Mouse (Mus musculus) CH12.LX (cell line): ENCODE results near the gene Tjap1. TPM values are rescaled to one million over a fixed set of nuclear protein-coding genes. Genes with fewer than 3 reads are reported as not detected.

Experiments used
- DNase-seq: peaks from one replicate; pipeline ENCODE4 v3.0.0-alpha.2; 2013; ENCODE audit errors: extremely low read depth
- H3K27ac ChIP-seq: 2 replicates; pipeline ENCODE4 v1.5.1; 2012; ENCODE audit warnings: low read depth, mild to moderate bottlenecking, control low read depth, moderate library complexity; ENCODE audit not compliant: insufficient read depth
- H3K27me3 ChIP-seq: replicated peaks from 2 replicates; pipeline ENCODE3; 2012; ENCODE audit warnings: inconsistent platforms
- H3K36me3 ChIP-seq, 2 experiments: replicated peaks in 1 of 2; 2 replicates each; pipeline versions ENCODE3 to v1.6.1; 2012; ENCODE audit warnings: inconsistent platforms in 1 of 2, low read length in 1 of 2, mild to moderate bottlenecking in 1 of 2, mixed read lengths in 1 of 2, moderate library complexity in 1 of 2; ENCODE audit not compliant: control insufficient read depth in 1 of 2, insufficient read depth in 1 of 2
- H3K4me1 ChIP-seq, 2 experiments: 2 replicates each; pipeline ENCODE4 v1.6.1; 2012; ENCODE audit warnings: inconsistent platforms in 1 of 2, moderate library complexity in 1 of 2; ENCODE audit not compliant: insufficient read depth in 2 of 2, control insufficient read depth in 1 of 2
- H3K4me2 ChIP-seq: 2 replicates; pipeline ENCODE4 v1.6.1; 2012; ENCODE audit warnings: low read depth, mild to moderate bottlenecking, control low read depth; ENCODE audit not compliant: poor library complexity, insufficient read depth, severe bottlenecking
- H3K4me3 ChIP-seq, 3 experiments: fragments of 150-350 bp in 1 of 3; sonication (generic) in 1 of 3; replicated peaks in 1 of 3; 2 replicates each; pipeline versions ENCODE3 to v1.5.1; 2011 to 2012; ENCODE audit warnings: low read depth in 2 of 3, low read length in 2 of 3, mild to moderate bottlenecking in 2 of 3, moderate library complexity in 2 of 3, control low read depth in 1 of 3, improper control_type of control experiment in 1 of 3, inconsistent platforms in 1 of 3, mixed read lengths in 1 of 3; ENCODE audit not compliant: poor library complexity in 1 of 3
- H3K79me2 ChIP-seq: replicated peaks from 2 replicates; pipeline ENCODE4 v1.6.1; 2012; ENCODE audit warnings: mild to moderate bottlenecking, moderate library complexity; ENCODE audit not compliant: control insufficient read depth, poor library complexity, insufficient read depth, severe bottlenecking; ENCODE audit errors: extremely low read depth
- H3K9ac ChIP-seq: 2 replicates; pipeline ENCODE4 v1.6.1; 2012; ENCODE audit warnings: low read depth, mild to moderate bottlenecking, control low read depth, moderate library complexity; ENCODE audit not compliant: insufficient read depth
- H3K9me3 ChIP-seq: replicated peaks from 2 replicates; pipeline ENCODE3; 2012; ENCODE audit warnings: low read length, inconsistent platforms, mixed read lengths
- CTCF ChIP-seq, 2 experiments: IDR thresholded peaks in 1 of 2; conservative IDR thresholded peaks in 1 of 2; 2 replicates each; pipeline ENCODE4 v1.5.1; 2011 to 2012; ENCODE audit warnings: low read depth in 2 of 2, low read length in 2 of 2, improper control_type of control experiment in 1 of 2, inconsistent platforms in 1 of 2, mild to moderate bottlenecking in 1 of 2, moderate library complexity in 1 of 2
- E2F4 ChIP-seq: IDR thresholded peaks from 2 replicates; pipeline ENCODE4 v1.6.1; 2011; ENCODE audit warnings: low read depth, low read length, improper control_type of control experiment; ENCODE audit not compliant: insufficient replicate concordance
- EP300 ChIP-seq: IDR thresholded peaks from 2 replicates; pipeline ENCODE4 v1.6.1; 2011; ENCODE audit warnings: low read length, improper control_type of control experiment
- ETS1 ChIP-seq: conservative IDR thresholded peaks from 2 replicates; pipeline ENCODE4 v1.6.1; 2012; ENCODE audit warnings: low read depth, mild to moderate bottlenecking, inconsistent platforms, low read length, improper control_type of control experiment, moderate library complexity
- MXI1 ChIP-seq: IDR thresholded peaks from 2 replicates; pipeline ENCODE4 v1.6.1; 2011; ENCODE audit warnings: mild to moderate bottlenecking, low read depth, low read length, improper control_type of control experiment
- MYC ChIP-seq: IDR thresholded peaks from 2 replicates; pipeline ENCODE4 v1.6.1; 2011; ENCODE audit warnings: low read depth, mild to moderate bottlenecking, improper control_type of control experiment, low read length
- NELFE ChIP-seq: IDR thresholded peaks from 2 replicates; pipeline ENCODE4 v1.6.1; 2011; ENCODE audit warnings: low read depth, low read length, improper control_type of control experiment
- NRF1 ChIP-seq: IDR thresholded peaks from 2 replicates; pipeline ENCODE4 v1.6.1; 2014; ENCODE audit warnings: low read depth, mild to moderate bottlenecking, inconsistent platforms, low read length, improper control_type of control experiment, moderate library complexity
- POLR2AphosphoS2 ChIP-seq: IDR thresholded peaks from 2 replicates; pipeline ENCODE4 v1.6.1; 2011; ENCODE audit warnings: low read depth, low read length, improper control_type of control experiment
- RAD21 ChIP-seq: IDR thresholded peaks from 2 replicates; pipeline ENCODE4 v1.6.1; 2011; ENCODE audit warnings: low read depth, mild to moderate bottlenecking, low read length, improper control_type of control experiment, moderate library complexity
- RCOR1 ChIP-seq: conservative IDR thresholded peaks from 2 replicates; pipeline ENCODE4 v1.6.1; 2012; ENCODE audit warnings: low read depth, mild to moderate bottlenecking, inconsistent platforms, low read length, improper control_type of control experiment
- TBP ChIP-seq: conservative IDR thresholded peaks from 2 replicates; pipeline ENCODE4 v1.6.1; 2011; ENCODE audit warnings: low read depth, low read length, improper control_type of control experiment
- USF2 ChIP-seq: conservative IDR thresholded peaks from 2 replicates; pipeline ENCODE4 v1.6.1; 2011; ENCODE audit warnings: low read depth, low read length, improper control_type of control experiment
- ZMIZ1 ChIP-seq: IDR thresholded peaks from 2 replicates; pipeline ENCODE4 v1.6.1; 2012; ENCODE audit warnings: low read depth, mild to moderate bottlenecking, inconsistent platforms, low read length, improper control_type of control experiment
- dilution Hi-C: fragments of 300-500 bp; cut with MboI; formaldehyde crosslinking; loops from 2 replicates; pipeline ENCODE4 v1.14.3; 2020; ENCODE audit warnings: low sequenced_read_pairs; ENCODE audit not compliant: extremely low pct_unique_long_range_greater_than_20kb, extremely low pct_ligation_motif_present
- in situ Hi-C: fragments of 300-500 bp; cut with MboI; formaldehyde crosslinking; loops from 3 replicates; pipeline ENCODE4 v1.14.3; 2019; ENCODE audit warnings: low sequenced_read_pairs, low pct_ligation_motif_present, low pct_unique_long_range_greater_than_20kb, mixed read lengths
- polyA plus RNA-seq: library from polyadenylated mRNA; unstranded; fragments of >175 nt; gene quantifications from 2 replicates; pipeline ENCODE4 v1.2.1, GENCODE M21; 2012; ENCODE audit warnings: low read depth; ENCODE audit not compliant: insufficient read length
- total RNA-seq, 2 experiments: library from RNA; depleted of rRNA; stranded (reverse); fragments of 300-350 nt in 1 of 2; fragments of >200 nt in 1 of 2; gene quantifications; 2 replicates each; pipeline ENCODE4 v1.2.3; 2012 to 2014

Tjap1 gene
- total and polyA plus RNA-seq, 3 experiments = 8.6 to 24.3 (median 14.2) TPM

DNA sequence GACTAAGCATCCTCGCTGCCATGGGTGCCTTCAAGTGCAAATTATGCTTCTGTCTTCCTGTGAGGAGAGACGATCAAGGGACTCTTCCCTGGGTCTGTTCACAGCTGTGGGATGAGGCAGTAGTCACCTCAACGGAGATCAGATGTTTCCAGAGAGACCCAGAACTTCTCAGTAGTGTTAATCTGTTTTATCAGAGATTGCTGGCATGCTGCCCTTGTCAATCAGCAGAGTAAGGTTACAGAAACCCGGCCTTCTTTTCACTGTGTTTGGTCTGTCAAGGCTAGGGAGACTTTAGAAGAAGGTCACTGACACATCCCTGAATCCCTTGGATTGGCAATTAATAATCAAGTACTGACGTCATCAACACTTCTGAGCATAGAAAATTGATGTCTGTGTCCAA lies 45.3 kb downstream of the Tjap1 start:
- Histone ChIP-seq H3K36me3 (peaks cover 85 to 92% of the 10 kb centered on the region in 2 experiments), H3K9ac (no peak overlapping the region), H3K4me2 (no peak overlapping the region), H3K27me3 (no peaks in the 10 kb centered on the region), H3K27ac (no peak overlapping the region), H3K9me3 (no peaks in the 10 kb centered on the region)
- DNase-seq = no peak
- TF ChIP-seq TBP = no peak
- TF ChIP-seq CTCF (conservative IDR thresholded peaks at IDR 0.05 in 1 of 2, IDR thresholded peaks at IDR 0.05 in 1 of 2; ENCODE audit: low read depth in 2 of 2, low read length in 2 of 2) = no peak
- TF ChIP-seq, all 38 proteins: peak for 0
- H3K4me3 ChIP-seq = no peak overlapping the region
- no peaks in the 10 kb centered on the region for H3K4me1 ChIP-seq
- in situ Hi-C loops (loop anchor here (5.0 to 25.0 kb wide), 2 partner anchors 35 to 750 kb away; partner anchors contain the start of genes Polh and Xpo5), dilution Hi-C loops (no loop called here)
- H3K79me2 ChIP-seq = no peaks in the 10 kb centered on the region

DNA sequence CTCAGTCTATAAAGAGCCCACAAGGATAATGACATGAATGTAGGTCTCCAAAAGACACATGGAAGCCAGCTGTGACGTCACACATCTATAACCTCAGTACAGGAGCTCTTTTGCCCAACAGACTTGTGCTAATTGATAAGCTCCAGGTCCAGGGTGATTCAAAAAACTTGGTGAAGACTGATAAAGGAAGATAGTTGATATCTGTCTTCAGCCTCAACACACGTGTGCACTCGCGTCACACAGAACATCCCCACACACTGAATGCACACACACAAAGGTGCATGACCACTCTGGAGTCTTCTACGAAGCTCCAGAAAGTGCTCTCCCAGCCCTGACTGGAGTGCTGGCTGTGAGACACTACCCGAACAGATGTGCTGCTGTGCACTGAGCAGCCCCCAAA lies 45.7 kb downstream of the Tjap1 start:
- Histone ChIP-seq H3K4me1 (no peaks in the 10 kb centered on the region), H3K36me3 (peaks cover 85 to 88% of the 10 kb centered on the region in 2 experiments), H3K27me3 (no peaks in the 10 kb centered on the region), H3K9me3 (no peaks in the 10 kb centered on the region), H3K4me2 (no peak overlapping the region), H3K4me3 (no peak overlapping the region), H3K9ac (no peak overlapping the region), H3K79me2 (no peaks in the 10 kb centered on the region), H3K27ac (no peak overlapping the region)
- dilution Hi-C loops = no loop called here
- in situ Hi-C loops = loop anchor here (5.0 to 25.0 kb wide), 2 partner anchors 35 to 750 kb away; partner anchors contain the start of genes Polh and Xpo5
- TF ChIP-seq TBP (no peak), MXI1 (no peak), RAD21 (no peak)
- no peak for DNase-seq

DNA sequence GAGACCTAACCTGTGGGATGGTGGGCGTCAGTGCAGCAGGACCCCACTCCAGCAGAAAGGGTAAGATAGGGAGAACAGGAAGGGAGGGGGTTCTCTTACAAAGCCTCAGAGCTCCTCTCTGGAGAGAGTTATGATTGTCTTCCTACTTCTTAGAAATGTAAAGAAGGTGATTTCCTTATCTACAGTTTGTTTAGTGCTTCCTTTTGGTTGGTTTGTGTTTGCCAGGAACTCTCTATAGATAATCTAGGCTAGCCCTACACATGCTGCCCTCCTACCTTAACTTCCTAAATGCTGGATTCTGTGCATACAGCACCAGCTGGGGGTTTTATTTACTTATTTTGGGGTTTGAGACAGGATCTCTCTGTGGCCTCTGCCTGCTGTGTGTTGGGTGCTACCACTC lies 46.8 kb downstream of the Tjap1 start:
- H3K4me2 ChIP-seq = no peak overlapping the region
- H3K4me1 ChIP-seq = no peaks in the 10 kb centered on the region
- dilution Hi-C loops (no loop called here), in situ Hi-C loops (loop anchor here (5.0 to 25.0 kb wide), 2 partner anchors 34 to 751 kb away; partner anchors contain the start of genes Polh and Xpo5)
- no peaks in the 10 kb centered on the region for H3K9me3 ChIP-seq
- no peak for DNase-seq
- H3K27ac ChIP-seq = no peak overlapping the region
- peaks cover 3% of the 10 kb centered on the region; the same call in 1 of the 2 replicates for H3K79me2 ChIP-seq
- H3K36me3 ChIP-seq = peaks cover 84 to 85% of the 10 kb centered on the region in 2 experiments
- H3K27me3 ChIP-seq = no peaks in the 10 kb centered on the region
- no peak overlapping the region for H3K9ac ChIP-seq
- no peak overlapping the region for H3K4me3 ChIP-seq
- TF ChIP-seq POLR2AphosphoS2 (no peak), NELFE (no peak), ETS1 (no peak), MYC (no peak), RCOR1 (no peak), NRF1 (no peak), EP300 (no peak), USF2 (no peak), E2F4 (no peak), ZMIZ1 (no peak)
- TF ChIP-seq, all 38 proteins: peak for 0
